Mouse (Mus musculus): ENCODE measurements around the gene Fahd2a. TPM values are rescaled to one million over a fixed set of nuclear protein-coding genes. Genes with fewer than 3 reads are reported as not detected.

Gene Fahd2a
- total and polyA plus RNA-seq, 2 experiments from 2014 or later: 29.4 to 34.0 TPM

DNA sequence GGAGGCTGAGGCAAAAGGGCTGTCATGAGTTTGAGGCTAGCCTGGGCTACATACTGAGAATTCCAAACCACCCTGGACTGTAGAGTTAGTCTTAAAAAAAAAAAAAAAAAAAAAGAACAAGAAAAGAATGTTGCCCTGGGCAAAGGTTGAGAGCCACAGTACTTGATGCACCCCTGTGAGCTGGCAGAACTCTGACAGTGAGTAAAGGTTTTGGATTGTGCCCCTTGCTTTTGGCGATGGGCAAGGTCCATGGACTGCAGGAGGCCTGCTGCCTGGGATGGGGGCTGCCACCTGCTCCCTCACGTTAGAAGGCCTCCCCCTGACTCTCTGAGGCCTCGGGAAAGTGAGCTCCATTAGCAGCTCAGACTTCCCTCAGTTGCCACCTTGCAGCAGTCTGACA lies 27.7 kb downstream of the Fahd2a start:
- Histone ChIP-seq H3K9ac (replicated peaks; ENCODE audit: low read length) (no peak overlapping the region), H3K27me3 (ENCODE audit: insufficient read depth, low read length) (no peaks in the 10 kb centered on the region), H3K4me1 (ENCODE audit: insufficient read depth, low read length) (no peaks in the 10 kb centered on the region), H3K4me2 (ENCODE audit: low read depth, low read length) (no peak overlapping the region), H3K9me3 (ENCODE audit: low read length) (no peaks in the 10 kb centered on the region), H3K27ac (no peak overlapping the region), H3K36me3 (ENCODE audit: insufficient read depth, low read length) (no peaks in the 10 kb centered on the region), H3K4me3 (ENCODE audit: low read length) (no peak overlapping the region)
- 53% methylated on average over 3 of the region's 3 CpGs for WGBS
- TF ChIP-seq CTCF (IDR thresholded peaks at IDR 0.05; ENCODE audit: low read depth): no peak
- ATAC-seq: no peak
- no peak for DNase-seq (ENCODE audit: low spot score)

- H3K27ac ChIP-seq: no peak overlapping the region
- no peaks in the 10 kb centered on the region for H3K27me3 ChIP-seq (ENCODE audit: insufficient read depth, low read length)
- H3K4me1 ChIP-seq (ENCODE audit: insufficient read depth, low read length): no peaks in the 10 kb centered on the region
- H3K4me3 ChIP-seq (ENCODE audit: low read length): no peak overlapping the region
- no peak overlapping the region for H3K4me2 ChIP-seq (ENCODE audit: low read depth, low read length)
- no peaks in the 10 kb centered on the region for H3K9me3 ChIP-seq (ENCODE audit: low read length)
- no peaks in the 10 kb centered on the region for H3K36me3 ChIP-seq (ENCODE audit: insufficient read depth, low read length)
- TF ChIP-seq CTCF (IDR thresholded peaks at IDR 0.05; ENCODE audit: low read depth): no peak
- ATAC-seq (no peak), DNase-seq (ENCODE audit: low spot score) (no peak)
- WGBS: 71% methylated on average over 10 of the region's 10 CpGs
- no peak overlapping the region for H3K9ac ChIP-seq (replicated peaks; ENCODE audit: low read length)
These were observed 28.6 kb downstream of the Fahd2a start for GRCm38 (mm10) chr2:127415806-127416205.

- DNase-seq (ENCODE audit: low spot score): no peak
- Histone ChIP-seq H3K27ac (no peak overlapping the region), H3K4me2 (ENCODE audit: low read depth, low read length) (no peak overlapping the region), H3K4me3 (ENCODE audit: low read length) (no peak overlapping the region), H3K9ac (replicated peaks; ENCODE audit: low read length) (no peak overlapping the region), H3K36me3 (ENCODE audit: insufficient read depth, low read length) (no peaks in the 10 kb centered on the region), H3K9me3 (ENCODE audit: low read length) (no peaks in the 10 kb centered on the region), H3K4me1 (ENCODE audit: insufficient read depth, low read length) (no peaks in the 10 kb centered on the region), H3K27me3 (ENCODE audit: insufficient read depth, low read length) (no peaks in the 10 kb centered on the region)
- 79% methylated on average over 6 of the region's 6 CpGs for WGBS
- TF ChIP-seq CTCF (IDR thresholded peaks at IDR 0.05; ENCODE audit: low read depth): no peak
- ATAC-seq: no peak
These were observed 33.2 kb downstream of the Fahd2a start for GRCm38 (mm10) chr2:127411126-127411525.

DNA sequence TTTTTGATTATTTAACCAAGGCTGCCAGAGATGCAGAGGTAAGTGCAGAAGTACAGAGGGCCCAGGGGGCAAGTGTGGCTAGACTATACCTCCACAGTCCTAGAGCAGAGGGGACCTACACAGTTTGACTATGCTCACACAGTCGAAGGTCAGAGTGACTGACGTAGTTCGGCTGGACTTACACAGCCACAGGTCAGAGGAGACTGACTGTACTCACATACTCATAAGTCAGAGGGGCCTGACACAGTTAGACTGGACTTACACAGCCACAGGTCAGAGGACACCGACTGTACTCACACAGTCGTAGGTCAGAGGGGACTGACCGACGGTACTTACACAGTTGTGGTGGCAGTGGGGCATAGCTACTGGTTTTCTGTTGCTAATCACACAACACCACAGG lies 45.6 kb downstream of the Fahd2a start:
- Histone ChIP-seq H3K4me1 (ENCODE audit: insufficient read depth, low read length) (no peaks in the 10 kb centered on the region), H3K4me3 (ENCODE audit: low read length) (no peak overlapping the region), H3K36me3 (ENCODE audit: insufficient read depth, low read length) (no peaks in the 10 kb centered on the region), H3K27ac (no peak overlapping the region), H3K9ac (replicated peaks; ENCODE audit: low read length) (no peak overlapping the region), H3K27me3 (ENCODE audit: insufficient read depth, low read length) (no peaks in the 10 kb centered on the region), H3K9me3 (ENCODE audit: low read length) (no peaks in the 10 kb centered on the region), H3K4me2 (ENCODE audit: low read depth, low read length) (no peak overlapping the region)
- DNase-seq (ENCODE audit: low spot score) (no peak), ATAC-seq (no peak)
- 94% methylated on average over 7 of the region's 7 CpGs for WGBS
- TF ChIP-seq CTCF (IDR thresholded peaks at IDR 0.05; ENCODE audit: low read depth): no peak

GRCm38 (mm10) chr2:127394606-127395161 lies 49.7 kb downstream of the Fahd2a start:
- H3K27ac ChIP-seq: no peak overlapping the region
- ATAC-seq (no peak), DNase-seq (ENCODE audit: low spot score) (no peak)
- no peak overlapping the region for H3K4me2 ChIP-seq (ENCODE audit: low read depth, low read length)
- TF ChIP-seq CTCF (IDR thresholded peaks at IDR 0.05; ENCODE audit: low read depth): no peak
- H3K36me3 ChIP-seq (ENCODE audit: insufficient read depth, low read length): no peaks in the 10 kb centered on the region
- H3K9me3 ChIP-seq (ENCODE audit: low read length): no peaks in the 10 kb centered on the region
- no peaks in the 10 kb centered on the region for H3K27me3 ChIP-seq (ENCODE audit: insufficient read depth, low read length)
- H3K9ac ChIP-seq (replicated peaks; ENCODE audit: low read length): no peak overlapping the region
- no peaks in the 10 kb centered on the region for H3K4me1 ChIP-seq (ENCODE audit: insufficient read depth, low read length)
- no peak overlapping the region for H3K4me3 ChIP-seq (ENCODE audit: low read length)
- 85% methylated on average over 5 of the region's 5 CpGs for WGBS

DNA sequence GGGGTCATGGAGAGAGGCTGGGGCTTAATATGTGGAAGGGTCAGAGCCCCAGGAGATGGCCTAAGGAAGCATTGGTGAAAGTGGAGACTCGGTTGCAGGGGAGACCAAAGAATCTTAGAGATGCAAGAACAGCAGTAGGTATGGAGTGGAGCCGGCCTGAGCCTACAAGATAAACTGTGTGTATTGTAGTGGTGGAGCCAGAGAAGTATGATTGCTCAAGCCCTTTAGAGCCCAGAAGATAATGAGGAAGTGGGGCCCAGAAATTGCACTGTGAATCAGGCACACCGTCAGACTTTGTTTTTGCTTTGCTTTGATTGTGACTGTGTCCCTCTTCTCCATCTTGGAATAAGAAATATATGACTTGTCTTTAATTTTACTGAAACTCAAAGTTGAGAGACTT lies 53.0 kb downstream of the Fahd2a start:
- Histone ChIP-seq H3K27me3 (ENCODE audit: insufficient read depth, low read length) (no peaks in the 10 kb centered on the region), H3K4me2 (ENCODE audit: low read depth, low read length) (no peak overlapping the region), H3K27ac (no peak overlapping the region), H3K9ac (replicated peaks; ENCODE audit: low read length) (no peak overlapping the region), H3K4me1 (ENCODE audit: insufficient read depth, low read length) (no peaks in the 10 kb centered on the region), H3K9me3 (ENCODE audit: low read length) (no peaks in the 10 kb centered on the region), H3K4me3 (ENCODE audit: low read length) (no peak overlapping the region), H3K36me3 (ENCODE audit: insufficient read depth, low read length) (no peaks in the 10 kb centered on the region)
- WGBS: 74% methylated on average over 3 of the region's 3 CpGs
- ATAC-seq (no peak), DNase-seq (ENCODE audit: low spot score) (no peak)
- no peak for TF ChIP-seq CTCF (IDR thresholded peaks at IDR 0.05; ENCODE audit: low read depth)

GRCm38 (mm10) chr2:127390846-127391245 lies 53.5 kb downstream of the Fahd2a start:
- 46% methylated on average over 4 of the region's 4 CpGs for WGBS
- Histone ChIP-seq H3K4me2 (ENCODE audit: low read depth, low read length) (no peak overlapping the region), H3K27me3 (ENCODE audit: insufficient read depth, low read length) (no peaks in the 10 kb centered on the region), H3K4me1 (ENCODE audit: insufficient read depth, low read length) (no peaks in the 10 kb centered on the region), H3K4me3 (ENCODE audit: low read length) (no peak overlapping the region), H3K9ac (replicated peaks; ENCODE audit: low read length) (no peak overlapping the region), H3K36me3 (ENCODE audit: insufficient read depth, low read length) (no peaks in the 10 kb centered on the region), H3K27ac (no peak overlapping the region), H3K9me3 (ENCODE audit: low read length) (no peaks in the 10 kb centered on the region)
- ATAC-seq (no peak), DNase-seq (ENCODE audit: low spot score) (no peak)
- TF ChIP-seq CTCF (IDR thresholded peaks at IDR 0.05; ENCODE audit: low read depth): no peak
